Mouse (Mus musculus) kidney, embryonic 15.5 days (tissue): ENCODE results near the gene Degs2. TPM values are rescaled to one million over a fixed set of nuclear protein-coding genes. Genes with fewer than 3 reads are reported as not detected.

ENCODE experiments used
- ATAC-seq: fragments of 200-750 bp; cut with Nextera tagmentation; replicated peaks from 2 replicates; pipeline ENCODE4 v1.8.0; 2017; ENCODE audit warnings: moderate TSS enrichment; ENCODE audit not compliant: low FRiP score
- H3K27ac ChIP-seq: fragments of 300-500 bp; sonication (generic); 2 replicates; pipeline ENCODE4 v1.5.1; 2015; ENCODE audit warnings: mild to moderate bottlenecking, inconsistent platforms
- H3K27me3 ChIP-seq: fragments of 300-500 bp; sonication (generic); 2 replicates; pipeline ENCODE4 v1.6.1; 2015; ENCODE audit warnings: inconsistent platforms
- H3K36me3 ChIP-seq: fragments of 300-500 bp; sonication (generic); 2 replicates; pipeline ENCODE4 v1.6.1; 2015; ENCODE audit warnings: inconsistent platforms
- H3K4me1 ChIP-seq: fragments of 300-500 bp; sonication (generic); 2 replicates; pipeline ENCODE4 v1.6.1; 2015; ENCODE audit warnings: inconsistent platforms
- H3K4me2 ChIP-seq: fragments of 300-500 bp; sonication (generic); 2 replicates; pipeline ENCODE4 v1.6.1; 2015; ENCODE audit warnings: moderate library complexity, mild to moderate bottlenecking, inconsistent platforms
- H3K4me3 ChIP-seq: fragments of 300-500 bp; sonication (generic); replicated peaks from 2 replicates; pipeline ENCODE4 v1.5.1; 2015; ENCODE audit warnings: mild to moderate bottlenecking, inconsistent platforms
- H3K9ac ChIP-seq: fragments of 300-500 bp; sonication (generic); 2 replicates; pipeline ENCODE4 v1.6.1; 2015; ENCODE audit warnings: mild to moderate bottlenecking, inconsistent platforms
- H3K9me3 ChIP-seq: fragments of 300-500 bp; sonication (generic); replicated peaks from 2 replicates; pipeline ENCODE4 v1.6.1; 2016; ENCODE audit warnings: inconsistent platforms
- WGBS: fragments of 180-500 bp; shearing (Covaris S2); methylation state at CpG from one replicate; pipeline ENCODE4 v1.1.7; 2015; ENCODE audit warnings: mixed read lengths; 5-methylcytosine and 5-hydroxymethylcytosine counted together
- microRNA counts: library from miRNA; unstranded; fragments of <30 nt; microRNA quantifications from one replicate; lab custom pipeline; 2016
- microRNA-seq: library from miRNA; unstranded; fragments of <30 nt; microRNA quantifications from one replicate; pipeline ENCODE4, GENCODE M21; 2016
- polyA plus RNA-seq: library from polyadenylated mRNA; unstranded; fragments of >200 nt; fragmentation: Nextera tagmentation; extraction: Ambion mirVana; gene quantifications from 2 replicates; pipeline ENCODE4 v1.2.1, GENCODE M21; 2015

The Degs2 gene
- polyA plus RNA-seq, 1 experiment from 2014 or later = 7.0 TPM

GRCm38 (mm10) chr12:108646234-108646633, 55.9 kb downstream of the Degs2 start:
- H3K27ac ChIP-seq = no peak overlapping the region
- H3K36me3 ChIP-seq = peaks cover 33% of the 10 kb centered on the region
- no peaks in the 10 kb centered on the region for H3K27me3 ChIP-seq
- H3K4me2 ChIP-seq = no peak overlapping the region
- H3K9me3 ChIP-seq = no peaks in the 10 kb centered on the region
- no peak overlapping the region for H3K4me3 ChIP-seq
- no peak for ATAC-seq
- WGBS = 92% methylated on average over 1 of the region's 1 CpGs
- H3K4me1 ChIP-seq = peaks cover 29% of the 10 kb centered on the region
- H3K9ac ChIP-seq = no peak overlapping the region

GRCm38 (mm10) chr12:108642019-108642418, 60.1 kb downstream of the Degs2 start:
- peaks cover 27% of the 10 kb centered on the region for H3K4me1 ChIP-seq
- WGBS = 38% methylated on average over 3 of the region's 3 CpGs

GRCm38 (mm10) chr12:108639126-108639525, 63.0 kb downstream of the Degs2 start:
- H3K9me3 ChIP-seq = no peaks in the 10 kb centered on the region
- H3K9ac ChIP-seq = no peak overlapping the region
- H3K27me3 ChIP-seq = no peaks in the 10 kb centered on the region
- H3K4me2 ChIP-seq = no peak overlapping the region
- no peak for ATAC-seq
- peaks cover 5% of the 10 kb centered on the region; the same call in 1 of the 2 replicates for H3K36me3 ChIP-seq
- peaks cover 24% of the 10 kb centered on the region for H3K4me1 ChIP-seq
- no peak overlapping the region for H3K4me3 ChIP-seq
- 0 out of 2 replicates have a peak overlapping the region, but pooled peaks have one; percentile 15 for H3K27ac ChIP-seq
- WGBS = 93% methylated on average over 3 of the region's 3 CpGs

More at GRCm38 (mm10) chr12:108642019-108642418, 60.1 kb downstream of the Degs2 start:
- Histone ChIP-seq H3K27me3 (no peaks in the 10 kb centered on the region), H3K9ac (no peak overlapping the region), H3K36me3 (peaks cover 5% of the 10 kb centered on the region; the same call in 1 of the 2 replicates), H3K27ac (peak overlapping the region; percentile 46), H3K9me3 (no peaks in the 10 kb centered on the region), H3K4me3 (no peak overlapping the region), H3K4me2 (no peak overlapping the region)
- ATAC-seq = peak; percentile 84

GRCm38 (mm10) chr12:108637440-108637839, 64.7 kb downstream of the Degs2 start:
- H3K4me3 ChIP-seq = no peak overlapping the region
- WGBS = 82% methylated on average over 5 of the region's 5 CpGs
- no peak overlapping the region for H3K9ac ChIP-seq
- no peak overlapping the region for H3K4me2 ChIP-seq
- ATAC-seq = no peak
- no peaks in the 10 kb centered on the region for H3K27me3 ChIP-seq
- peaks cover 5% of the 10 kb centered on the region; the same call in 1 of the 2 replicates for H3K36me3 ChIP-seq
- no peaks in the 10 kb centered on the region for H3K9me3 ChIP-seq
- no peak overlapping the region for H3K27ac ChIP-seq
- H3K4me1 ChIP-seq = peaks cover 19% of the 10 kb centered on the region

- WGBS = 83% methylated on average over 4 of the region's 4 CpGs
Observed at GRCm38 (mm10) chr12:108635501-108635900, 66.6 kb downstream of the Degs2 start.

GRCm38 (mm10) chr12:108634031-108634430, 68.1 kb downstream of the Degs2 start:
- Histone ChIP-seq H3K4me1 (0 out of 2 replicates have a peak, but pooled peaks cover 4% of the 10 kb centered on the region), H3K4me3 (no peak overlapping the region), H3K27me3 (no peaks in the 10 kb centered on the region), H3K9me3 (no peaks in the 10 kb centered on the region), H3K27ac (no peak overlapping the region), H3K36me3 (peaks cover 5% of the 10 kb centered on the region; the same call in 1 of the 2 replicates), H3K9ac (no peak overlapping the region), H3K4me2 (no peak overlapping the region)
- ATAC-seq = no peak
- 100% methylated on average over 1 of the region's 1 CpGs for WGBS

More at GRCm38 (mm10) chr12:108635501-108635900, 66.6 kb downstream of the Degs2 start:
- H3K36me3 ChIP-seq = peaks cover 5% of the 10 kb centered on the region; the same call in 1 of the 2 replicates
- ATAC-seq = no peak
- H3K4me2 ChIP-seq = no peak overlapping the region
- H3K27ac ChIP-seq = no peak overlapping the region
- H3K9me3 ChIP-seq = no peaks in the 10 kb centered on the region
- H3K9ac ChIP-seq = no peak overlapping the region
- no peaks in the 10 kb centered on the region for H3K27me3 ChIP-seq
- peaks cover 9% of the 10 kb centered on the region; the same call in 1 of the 2 replicates for H3K4me1 ChIP-seq
- no peak overlapping the region for H3K4me3 ChIP-seq

- H3K27ac ChIP-seq = no peak overlapping the region
- ATAC-seq = no peak
Observed at GRCm38 (mm10) chr12:108632501-108632900, 69.6 kb downstream of the Degs2 start.

GRCm38 (mm10) chr12:108630741-108631688, 71.1 kb downstream of the Degs2 start:
- no peak overlapping the region for H3K9ac ChIP-seq
- no peaks in the 10 kb centered on the region for H3K36me3 ChIP-seq
- no peak overlapping the region for H3K4me2 ChIP-seq
- peaks cover 10% of the 10 kb centered on the region for H3K4me1 ChIP-seq
- H3K9me3 ChIP-seq = no peaks in the 10 kb centered on the region
- ATAC-seq = no peak
- H3K4me3 ChIP-seq = no peak overlapping the region
- no peak overlapping the region for H3K27ac ChIP-seq
- 79% methylated on average over 6 of the region's 6 CpGs for WGBS
- H3K27me3 ChIP-seq = no peaks in the 10 kb centered on the region

More at GRCm38 (mm10) chr12:108632501-108632900, 69.6 kb downstream of the Degs2 start:
- Histone ChIP-seq H3K4me2 (no peak overlapping the region), H3K36me3 (peaks cover 2% of the 10 kb centered on the region; the same call in 1 of the 2 replicates), H3K27me3 (no peaks in the 10 kb centered on the region), H3K4me1 (0 out of 2 replicates have a peak, but pooled peaks cover 4% of the 10 kb centered on the region), H3K4me3 (no peak overlapping the region), H3K9me3 (no peaks in the 10 kb centered on the region), H3K9ac (no peak overlapping the region)

- WGBS = 86% methylated on average over 1 of the region's 1 CpGs
- H3K4me1 ChIP-seq = peaks cover 23% of the 10 kb centered on the region
- no peaks in the 10 kb centered on the region for H3K36me3 ChIP-seq
- H3K9me3 ChIP-seq = no peaks in the 10 kb centered on the region
- H3K27me3 ChIP-seq = no peaks in the 10 kb centered on the region
- H3K9ac ChIP-seq = no peak overlapping the region
- H3K4me2 ChIP-seq = no peak overlapping the region
- H3K27ac ChIP-seq = no peak overlapping the region
- no peak for ATAC-seq
- no peak overlapping the region for H3K4me3 ChIP-seq
Observed at GRCm38 (mm10) chr12:108629556-108629955, 72.6 kb downstream of the Degs2 start.

MicroRNAs encoded within 50 kb of the gene (microRNA counts, 519-probe panel; counts per million panel counts)
- 3,114 counts per million, percentile 82 among the panel's probes with 10 or more counts for microRNA mmu-miR-342-3p (lab: Ali Mortazavi, UCI)
- microRNA mmu-miR-342-5p (lab: Ali Mortazavi, UCI) = 31.7 counts per million

Small RNAs within 50 kb of the gene (microRNA-seq; reads per million reads assigned to microRNA genes)
- gene Gm23872 (not detected), gene Mir342 (2,639 reads per million, percentile 87 among the genes with 10 or more reads in this experiment)

Other genes starting within 250 kb of the Degs2 start
- gene Evl, start 147.6 kb downstream of the Degs2 start, polyA plus RNA-seq = 45.3 and 47.1 TPM in 2 replicates
- 19.1 and 20.4 TPM in 2 replicates for gene Yy1, start 90.7 kb upstream of the Degs2 start, polyA plus RNA-seq
- gene Slc25a29, start 133.6 kb upstream of the Degs2 start, polyA plus RNA-seq = 9.0 and 9.7 TPM in 2 replicates
- 8.8 and 9.3 TPM in 2 replicates for gene Slc25a47, start 133.7 kb upstream of the Degs2 start, polyA plus RNA-seq
- 9.4 and 11.7 TPM in 2 replicates for gene Wdr25, start 191.3 kb upstream of the Degs2 start, polyA plus RNA-seq
- 91.4 and 96.7 TPM in 2 replicates for gene Wars, start 191.9 kb upstream of the Degs2 start, polyA plus RNA-seq